Mouse (Mus musculus): ENCODE measurements around the gene Lrch1.
A peak's percentile ranks its signal among the peaks of the same experiment; 100 is the strongest.

The Lrch1 gene

GRCm38 (mm10) chr14:74814848-74815789 lies 132.6 kb downstream of the Lrch1 start:
- ATAC-seq (ENCODE audit: low TSS enrichment) = no peak

- no peak for ATAC-seq (ENCODE audit: low TSS enrichment)
Observed at GRCm38 (mm10) chr14:74811617-74812016, 136.1 kb downstream of the Lrch1 start.

GRCm38 (mm10) chr14:74801961-74802360 lies 145.7 kb downstream of the Lrch1 start:
- ATAC-seq (ENCODE audit: low TSS enrichment) = no peak

DNA sequence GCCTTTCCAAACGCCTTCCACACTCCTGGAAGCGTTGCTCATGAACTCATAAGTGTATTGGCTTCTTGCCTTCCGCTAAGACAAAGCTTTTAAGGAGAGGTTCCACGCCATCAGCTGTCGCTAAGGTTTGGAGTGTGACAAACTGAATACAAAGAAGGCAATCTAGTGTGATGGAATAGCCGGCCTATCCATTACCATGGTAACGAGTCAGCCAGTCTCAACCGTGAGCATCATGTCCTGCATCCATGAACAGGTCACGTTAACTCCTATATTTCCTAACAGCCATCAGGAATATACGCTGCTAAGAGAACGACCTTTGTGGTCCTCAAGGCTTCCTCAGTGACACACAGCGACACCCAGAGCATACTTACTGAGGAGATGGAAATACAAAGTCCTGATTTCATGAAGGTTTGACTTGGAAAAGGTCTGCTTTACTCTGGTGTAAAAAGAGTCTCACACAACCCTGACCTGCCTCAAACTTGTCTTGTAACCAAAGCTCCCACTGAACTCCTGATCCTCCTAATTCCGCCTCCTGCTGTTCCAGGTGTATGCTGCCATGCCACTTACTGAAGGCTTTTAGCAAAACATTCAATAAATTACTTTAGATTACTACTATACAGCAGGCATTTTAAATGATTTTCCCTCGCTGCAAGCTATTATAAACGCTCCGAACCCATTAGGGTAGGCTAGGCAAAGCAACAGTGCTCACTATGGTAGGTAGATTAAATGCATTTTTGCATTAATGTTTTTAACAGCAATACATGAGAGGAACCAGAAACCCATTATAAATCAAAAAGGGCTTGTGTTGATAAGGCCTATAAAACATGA lies 149.4 kb downstream of the Lrch1 start:
- peak; percentile 57; the same call in 1 of the 2 replicates for ATAC-seq (ENCODE audit: low TSS enrichment)

- no peak for ATAC-seq (ENCODE audit: low TSS enrichment)
Observed at GRCm38 (mm10) chr14:74797386-74798062, 150.2 kb downstream of the Lrch1 start.

DNA sequence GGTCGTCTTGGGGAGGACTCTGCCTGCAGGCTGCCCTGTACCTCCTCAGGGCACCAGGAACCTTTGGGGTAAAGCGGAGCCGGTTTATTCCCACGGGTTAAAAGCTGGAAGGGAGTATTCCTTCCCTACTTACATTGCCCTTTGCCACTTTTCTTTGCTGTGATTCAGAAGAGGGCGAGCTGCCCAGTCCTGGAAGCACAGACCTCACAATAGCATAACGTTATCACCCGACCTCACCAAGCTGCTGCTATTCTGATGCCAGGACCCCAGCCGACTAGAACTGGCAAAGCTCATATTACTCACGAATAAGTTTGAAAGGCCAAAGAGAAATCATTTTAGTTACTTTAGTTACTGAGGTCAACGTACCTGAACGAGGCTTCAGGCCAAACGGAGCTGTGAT lies 152.7 kb downstream of the Lrch1 start:
- ATAC-seq (ENCODE audit: low TSS enrichment) = no peak

DNA sequence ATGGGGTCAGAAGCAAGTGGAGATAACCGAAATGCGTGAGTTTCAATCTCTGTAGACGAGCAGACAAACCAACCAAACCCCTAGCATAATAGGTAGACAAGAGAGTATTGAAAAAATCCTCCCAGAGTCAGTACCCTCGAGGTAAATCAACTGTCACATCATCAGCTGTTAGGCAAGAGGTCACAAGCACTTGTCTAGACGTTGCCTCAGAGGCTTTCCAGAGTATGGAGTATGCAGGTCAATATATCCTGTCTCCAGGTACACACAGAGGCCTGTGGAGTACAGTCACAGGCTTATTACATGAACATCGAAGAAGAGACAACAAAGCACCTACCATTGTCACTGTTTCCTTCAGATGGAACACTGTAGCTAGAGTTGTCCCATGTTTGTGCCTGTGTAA lies 154.9 kb downstream of the Lrch1 start:
- ATAC-seq (ENCODE audit: low TSS enrichment) = no peak

GRCm38 (mm10) chr14:74790535-74790934 lies 157.1 kb downstream of the Lrch1 start:
- ATAC-seq (ENCODE audit: low TSS enrichment) = peak; percentile 6; the same call in 1 of the 2 replicates

DNA sequence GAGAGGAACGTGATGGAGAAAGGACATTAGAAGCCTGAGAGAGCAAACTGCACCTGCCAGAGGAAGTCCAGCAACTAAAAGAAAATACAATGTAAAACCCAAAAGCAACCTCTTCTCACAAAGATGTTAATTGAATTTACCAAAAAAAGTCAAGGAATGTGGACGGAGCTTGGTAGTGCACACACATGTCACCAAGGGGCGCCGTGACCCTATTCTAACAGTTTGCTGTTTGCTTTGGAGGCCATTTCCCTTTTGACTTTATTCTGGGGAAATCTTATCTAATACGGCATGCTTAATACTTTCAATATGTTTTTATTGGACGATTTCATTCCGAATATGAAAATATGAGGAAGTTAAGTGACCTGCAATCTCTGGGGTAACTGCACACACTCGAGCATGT lies 158.9 kb downstream of the Lrch1 start:
- ATAC-seq (ENCODE audit: low TSS enrichment) = no peak

DNA sequence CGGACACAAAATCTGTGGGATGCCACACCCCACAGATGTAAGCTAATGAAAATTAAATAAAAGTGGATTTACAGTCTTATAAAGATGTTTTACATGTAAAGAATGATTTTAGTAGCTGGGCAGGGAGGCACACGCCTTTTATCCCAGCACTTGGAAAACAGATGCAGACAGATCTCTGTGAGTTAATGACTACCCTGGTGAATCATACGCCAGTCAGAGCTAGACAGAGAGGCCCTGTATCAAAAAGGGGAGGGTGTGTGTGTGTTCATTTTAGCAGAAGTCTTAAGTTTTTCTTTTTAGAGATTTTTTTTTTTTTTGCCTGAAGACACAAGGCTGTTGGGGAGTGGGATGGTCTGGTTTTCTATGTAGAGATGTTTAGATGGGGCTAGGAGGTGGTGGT lies 160.0 kb downstream of the Lrch1 start:
- no peak for ATAC-seq (ENCODE audit: low TSS enrichment)

GRCm38 (mm10) chr14:74784243-74784934 lies 163.3 kb downstream of the Lrch1 start:
- peak; percentile 55; the same call in 1 of the 2 replicates for ATAC-seq (ENCODE audit: low TSS enrichment)

GRCm38 (mm10) chr14:74774046-74774619 lies 173.5 kb downstream of the Lrch1 start:
- peak; percentile 47; the same call in 1 of the 2 replicates for ATAC-seq (ENCODE audit: low TSS enrichment)

DNA sequence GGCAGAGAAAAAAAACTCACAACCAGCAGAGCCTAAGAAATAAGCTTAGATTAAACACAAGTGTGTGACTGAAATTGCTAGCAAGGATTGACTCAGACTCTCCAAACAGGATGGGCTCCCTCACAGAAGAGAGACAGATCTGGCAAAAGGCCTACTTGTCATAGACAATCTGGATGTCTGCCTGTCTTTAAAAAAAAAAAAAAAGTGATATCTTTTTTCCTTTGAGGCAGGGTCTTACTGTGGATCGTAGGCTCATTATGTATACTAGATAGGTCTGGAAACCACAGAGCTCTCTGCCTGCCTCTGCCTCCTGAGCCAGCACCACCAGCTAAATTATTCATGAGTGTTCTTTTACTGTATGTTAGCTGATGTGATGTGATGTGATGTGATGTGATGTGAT lies 179.8 kb downstream of the Lrch1 start:
- ATAC-seq (ENCODE audit: low TSS enrichment) = no peak

DNA sequence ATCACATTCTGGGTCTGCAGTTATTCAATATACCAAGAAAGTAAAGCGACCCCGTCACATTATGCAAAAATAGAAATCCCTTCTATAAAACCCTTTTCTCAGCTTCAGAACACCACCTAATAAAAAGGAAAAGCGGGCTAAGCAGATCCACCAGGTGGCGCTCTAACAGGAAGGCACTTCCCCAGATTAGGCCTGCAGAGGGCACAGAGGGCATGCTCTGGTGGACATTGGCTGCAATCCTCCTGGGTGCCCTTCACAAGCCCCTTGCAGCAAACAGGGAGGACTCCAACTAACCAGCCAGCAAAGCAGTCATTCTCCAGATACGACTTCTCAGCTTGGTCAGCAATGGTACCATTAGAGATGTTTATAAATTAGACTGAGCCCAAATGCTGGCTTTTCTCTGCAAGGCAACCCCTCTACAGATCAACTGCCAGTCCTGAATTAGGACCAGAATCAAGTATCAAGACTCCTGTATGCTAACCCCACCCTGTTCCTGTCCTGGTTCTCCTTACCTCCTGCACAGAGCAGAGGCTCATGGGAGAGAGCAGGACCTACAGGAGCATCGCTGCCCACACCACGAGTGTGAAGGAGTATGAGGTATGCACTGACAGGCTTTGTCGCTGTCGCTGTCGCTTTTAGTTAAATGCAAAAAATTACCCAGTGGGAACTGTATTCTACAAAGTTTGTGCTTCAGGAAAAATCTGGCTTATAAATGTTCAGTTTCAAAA lies 183.3 kb downstream of the Lrch1 start:
- peak; percentile 73; the same call in 1 of the 2 replicates for ATAC-seq (ENCODE audit: low TSS enrichment)

GRCm38 (mm10) chr14:74736850-74737249 lies 210.8 kb downstream of the Lrch1 start:
- no peak for ATAC-seq (ENCODE audit: low TSS enrichment)

DNA sequence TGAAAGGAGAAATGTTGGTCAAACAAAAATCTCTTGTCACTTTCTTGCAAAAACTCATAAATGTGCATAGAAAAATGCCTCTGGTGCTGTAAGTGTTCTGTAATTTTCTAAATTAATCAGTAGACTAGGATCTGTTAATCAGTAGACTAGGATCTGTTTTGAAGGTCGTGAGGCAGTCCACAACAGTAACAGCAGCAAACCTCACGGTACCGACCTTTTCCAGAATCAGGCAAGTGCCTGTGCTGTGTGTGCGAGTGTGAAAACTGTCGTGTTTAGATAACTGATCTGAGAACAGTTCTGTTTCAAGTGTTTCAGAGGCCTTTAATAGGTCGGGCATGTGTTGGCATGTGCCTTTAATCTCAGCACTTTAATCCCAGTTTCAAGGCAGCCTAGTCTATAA lies 212.2 kb downstream of the Lrch1 start:
- ATAC-seq (ENCODE audit: low TSS enrichment) = no peak

DNA sequence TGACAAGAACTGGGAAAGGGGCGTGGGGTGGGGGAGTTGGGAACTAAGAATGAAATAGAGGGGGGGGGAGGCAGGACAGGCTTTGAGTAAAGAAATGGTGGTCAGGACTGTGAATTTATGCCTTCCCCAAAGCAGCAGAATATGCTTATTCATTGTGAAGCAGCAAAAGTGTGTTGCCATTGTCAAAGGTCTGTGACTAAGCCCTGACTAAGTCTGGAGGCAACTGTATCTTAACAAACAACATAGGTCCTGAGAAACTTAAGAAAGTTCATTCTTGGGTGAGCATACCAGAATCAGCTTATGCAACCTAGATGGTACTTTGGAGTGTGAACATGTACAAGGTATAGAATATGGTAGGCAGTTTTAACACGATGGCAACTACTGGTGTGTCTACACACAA lies 214.3 kb downstream of the Lrch1 start:
- no peak for ATAC-seq (ENCODE audit: low TSS enrichment)

GRCm38 (mm10) chr14:74732079-74732783 lies 215.4 kb downstream of the Lrch1 start, which contains the start of gene Esd:
TSS of gene Esd (plus strand) at chr14:74732297.
- ATAC-seq (ENCODE audit: low TSS enrichment) = peak; percentile 98

GRCm38 (mm10) chr14:74731221-74732078 lies 216.2 kb downstream of the Lrch1 start:
- ATAC-seq (ENCODE audit: low TSS enrichment) = peak; percentile 32
